Mouse (Mus musculus) stomach, postnatal 0 days (tissue): ENCODE data around the gene Snn. TPM values are rescaled to one million over a fixed set of nuclear protein-coding genes. Genes with fewer than 3 reads are reported as not detected.

Experiments used
- ATAC-seq: fragments of 200-750 bp; cut with Nextera tagmentation; 2 replicates; pipeline ENCODE4 v1.8.0; 2017; ENCODE audit not compliant: low FRiP score, low TSS enrichment
- DNase-seq: peaks from one replicate; pipeline ENCODE4 v3.0.0-alpha.2; 2016; ENCODE audit warnings: low spot score
- H3K27ac ChIP-seq: fragments of 300-500 bp; sonication (generic); replicated peaks from 2 replicates; pipeline ENCODE4 v1.5.1; 2014; ENCODE audit warnings: mild to moderate bottlenecking, control low read depth
- H3K27me3 ChIP-seq: fragments of 300-500 bp; sonication (generic); 2 replicates; pipeline ENCODE4 v1.6.1; 2014; ENCODE audit warnings: low read length; ENCODE audit not compliant: control insufficient read depth, insufficient read depth
- H3K36me3 ChIP-seq: fragments of 300-500 bp; sonication (generic); 2 replicates; pipeline ENCODE4 v1.6.1; 2014; ENCODE audit warnings: low read length, mixed read lengths; ENCODE audit not compliant: control insufficient read depth, insufficient read depth
- H3K4me1 ChIP-seq: fragments of 300-500 bp; sonication (generic); replicated peaks from 2 replicates; pipeline ENCODE4 v1.6.1; 2014; ENCODE audit warnings: antibody characterized with exemption; ENCODE audit not compliant: control insufficient read depth, insufficient read depth
- H3K4me2 ChIP-seq: fragments of 300-500 bp; sonication (generic); replicated peaks from 2 replicates; pipeline ENCODE4 v1.6.1; 2014; ENCODE audit warnings: low read depth, mild to moderate bottlenecking, control low read depth, moderate library complexity
- H3K4me3 ChIP-seq: fragments of 300-500 bp; sonication (generic); 2 replicates; pipeline ENCODE4 v1.5.1; 2014; ENCODE audit warnings: low read depth, low read length, control low read depth
- H3K9ac ChIP-seq: fragments of 300-500 bp; sonication (generic); 2 replicates; pipeline ENCODE4 v1.6.1; 2014; ENCODE audit warnings: mild to moderate bottlenecking, low read length, control low read depth, mixed read lengths
- H3K9me3 ChIP-seq: fragments of 300-500 bp; sonication (generic); 2 replicates; pipeline ENCODE4 v1.6.1; 2016; ENCODE audit warnings: low read length; ENCODE audit not compliant: control insufficient read depth
- CTCF ChIP-seq: IDR thresholded peaks from 2 replicates; pipeline ENCODE4 v1.5.1; 2016; ENCODE audit warnings: antibody characterized with exemption, low read depth, mild to moderate bottlenecking, moderate library complexity
- EP300 ChIP-seq: optimal IDR thresholded peaks from 2 replicates; pipeline ENCODE3; 2016; ENCODE audit warnings: antibody characterized with exemption
- WGBS: fragments of 180-500 bp; shearing (Covaris S2); extraction: QIAGEN DNeasy Blood & Tissue Kit; methylation state at CpG from one replicate; pipeline ENCODE4 v1.1.7; 2014; 5-methylcytosine and 5-hydroxymethylcytosine counted together
- polyA plus RNA-seq: library from polyadenylated mRNA; unstranded; fragments of >200 nt; fragmentation: Nextera tagmentation; extraction: Ambion mirVana; gene quantifications from 2 replicates; pipeline ENCODE4 v1.2.1, GENCODE M21; 2015

The Snn gene
- polyA plus RNA-seq, 1 experiment from 2014 or later = 11.8 TPM

- ATAC-seq = no peak
- 81% methylated on average over 2 of the region's 2 CpGs for WGBS
- no peak overlapping the region for H3K4me3 ChIP-seq
- H3K36me3 ChIP-seq = no peaks in the 10 kb centered on the region
- H3K9ac ChIP-seq = no peak overlapping the region
- no peak overlapping the region for H3K27ac ChIP-seq
- TF ChIP-seq CTCF (no peak), EP300 (no peak)
- H3K9me3 ChIP-seq = no peaks in the 10 kb centered on the region
- no peaks in the 10 kb centered on the region for H3K27me3 ChIP-seq
- H3K4me2 ChIP-seq = no peak overlapping the region
- no peak for DNase-seq
- H3K4me1 ChIP-seq = no peaks in the 10 kb centered on the region
Observed at GRCm38 (mm10) chr16:11040603-11041002, 20.1 kb upstream of the Snn start.

GRCm38 (mm10) chr16:11043239-11043638, 17.5 kb upstream of the Snn start:
- Histone ChIP-seq H3K36me3 (no peaks in the 10 kb centered on the region), H3K27ac (no peak overlapping the region), H3K4me2 (no peak overlapping the region), H3K9me3 (no peaks in the 10 kb centered on the region), H3K9ac (no peak overlapping the region), H3K4me3 (no peak overlapping the region), H3K27me3 (no peaks in the 10 kb centered on the region), H3K4me1 (no peaks in the 10 kb centered on the region)
- WGBS = 75% methylated on average over 5 of the region's 5 CpGs
- ATAC-seq (no peak), DNase-seq (no peak)
- no peak for TF ChIP-seq EP300

- no peaks in the 10 kb centered on the region for H3K36me3 ChIP-seq
- no peak overlapping the region for H3K27ac ChIP-seq
- no peak overlapping the region for H3K9ac ChIP-seq
- H3K4me3 ChIP-seq = no peak overlapping the region
- H3K4me1 ChIP-seq = no peaks in the 10 kb centered on the region
- no peaks in the 10 kb centered on the region for H3K9me3 ChIP-seq
- ATAC-seq = peak; percentile 56; the same call in 1 of the 2 replicates
- H3K27me3 ChIP-seq = no peaks in the 10 kb centered on the region
- TF ChIP-seq CTCF = no peak
- TF ChIP-seq EP300 = no peak
- DNase-seq = no peak
- no peak overlapping the region for H3K4me2 ChIP-seq
- 71% methylated on average over 7 of the region's 7 CpGs for WGBS
Observed at GRCm38 (mm10) chr16:11046437-11046836, 14.3 kb upstream of the Snn start.

- 68% methylated on average over 7 of the region's 7 CpGs for WGBS
Observed at GRCm38 (mm10) chr16:11047130-11047529, 13.6 kb upstream of the Snn start.

GRCm38 (mm10) chr16:11050226-11050625, 10.5 kb upstream of the Snn start:
- no peak overlapping the region for H3K4me2 ChIP-seq
- WGBS = 80% methylated on average over 2 of the region's 2 CpGs
- TF ChIP-seq CTCF (no peak), EP300 (no peak)
- no peaks in the 10 kb centered on the region for H3K27me3 ChIP-seq
- no peak overlapping the region for H3K27ac ChIP-seq
- H3K9ac ChIP-seq = no peak overlapping the region
- no peak for DNase-seq
- H3K9me3 ChIP-seq = no peaks in the 10 kb centered on the region
- no peak overlapping the region for H3K4me3 ChIP-seq
- no peaks in the 10 kb centered on the region for H3K4me1 ChIP-seq
- H3K36me3 ChIP-seq = no peaks in the 10 kb centered on the region
- no peak for ATAC-seq

More at GRCm38 (mm10) chr16:11047130-11047529, 13.6 kb upstream of the Snn start:
- Histone ChIP-seq H3K9me3 (no peaks in the 10 kb centered on the region), H3K27ac (no peak overlapping the region), H3K4me2 (no peak overlapping the region), H3K9ac (no peak overlapping the region), H3K36me3 (no peaks in the 10 kb centered on the region), H3K27me3 (no peaks in the 10 kb centered on the region), H3K4me1 (no peaks in the 10 kb centered on the region), H3K4me3 (no peak overlapping the region)
- DNase-seq = no peak
- no peak for ATAC-seq
- TF ChIP-seq CTCF (no peak), EP300 (no peak)

DNA sequence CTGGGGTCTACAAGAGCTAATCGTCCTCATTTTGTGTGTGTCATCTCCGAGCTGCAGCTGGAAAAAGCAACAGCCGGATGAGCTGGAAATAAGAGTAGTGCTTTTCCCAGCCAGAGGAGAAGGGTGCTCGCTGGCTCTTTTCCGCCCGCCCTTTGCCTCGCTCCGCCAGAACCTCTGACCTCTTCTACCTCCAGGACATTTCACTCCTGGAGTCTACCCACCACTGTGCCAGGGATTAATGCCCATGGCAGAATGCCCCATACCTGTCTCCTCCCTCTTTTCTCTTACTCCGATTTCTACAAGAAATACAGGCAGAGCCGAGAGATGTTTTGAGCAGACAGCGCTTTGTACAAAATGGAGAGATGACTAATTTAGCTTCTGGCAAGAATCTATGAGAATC, 9.6 kb upstream of the Snn start:
- 85% methylated on average over 11 of the region's 11 CpGs for WGBS
- H3K9me3 ChIP-seq = no peaks in the 10 kb centered on the region
- H3K4me3 ChIP-seq = no peak overlapping the region
- ATAC-seq (no peak), DNase-seq (no peak)
- H3K27me3 ChIP-seq = no peaks in the 10 kb centered on the region
- H3K9ac ChIP-seq = no peak overlapping the region
- no peak overlapping the region for H3K27ac ChIP-seq
- H3K4me1 ChIP-seq = no peaks in the 10 kb centered on the region
- no peak for TF ChIP-seq CTCF
- TF ChIP-seq EP300 = no peak
- H3K4me2 ChIP-seq = no peak overlapping the region
- H3K36me3 ChIP-seq = no peaks in the 10 kb centered on the region

- DNase-seq (no peak), ATAC-seq (no peak)
- no peak overlapping the region for H3K4me2 ChIP-seq
- no peak for TF ChIP-seq CTCF
- no peaks in the 10 kb centered on the region for H3K27me3 ChIP-seq
- no peaks in the 10 kb centered on the region for H3K9me3 ChIP-seq
- H3K36me3 ChIP-seq = no peaks in the 10 kb centered on the region
- H3K27ac ChIP-seq = no peak overlapping the region
- 65% methylated on average over 6 of the region's 6 CpGs for WGBS
- no peak overlapping the region for H3K9ac ChIP-seq
- no peaks in the 10 kb centered on the region for H3K4me1 ChIP-seq
- H3K4me3 ChIP-seq = no peak overlapping the region
Observed at GRCm38 (mm10) chr16:11054409-11054808, 6.3 kb upstream of the Snn start.
